Mouse (Mus musculus) MEL (cell line): Measurements from ENCODE around the gene Gm49450. TPM values are rescaled to one million over a fixed set of nuclear protein-coding genes. Genes with fewer than 3 reads are reported as not detected.

ENCODE experiments used
- DNase-seq: peaks from one replicate; pipeline ENCODE4 v3.0.0; 2011; ENCODE audit warnings: low read depth, low spot score
- H3K27ac ChIP-seq: 2 replicates; pipeline ENCODE4 v1.5.1; 2012; ENCODE audit warnings: low read depth, mild to moderate bottlenecking, control low read depth, low read length, moderate library complexity; ENCODE audit not compliant: control insufficient read depth
- H3K27me3 ChIP-seq, 2 experiments: fragments of 150-350 bp in 1 of 2; sonication (generic) in 1 of 2; 2 replicates each; pipeline ENCODE4 v1.6.1; 2012; ENCODE audit warnings: low read length in 2 of 2, mild to moderate bottlenecking in 2 of 2, improper control_type of control experiment in 1 of 2, moderate library complexity in 1 of 2; ENCODE audit not compliant: insufficient read depth in 2 of 2, control insufficient read depth in 1 of 2
- H3K36me3 ChIP-seq, 2 experiments: 2 replicates each; pipeline ENCODE4 v1.6.1; 2012 to 2014; ENCODE audit warnings: low read length in 2 of 2, improper control_type of control experiment in 1 of 2, inconsistent platforms in 1 of 2, mild to moderate bottlenecking in 1 of 2; ENCODE audit not compliant: insufficient read depth in 2 of 2, control insufficient read depth in 1 of 2
- H3K4me1 ChIP-seq, 2 experiments: fragments of 150-350 bp in 1 of 2; sonication (generic) in 1 of 2; 2 replicates each; pipeline ENCODE4 v1.6.1; 2012; ENCODE audit warnings: low read length in 2 of 2, improper control_type of control experiment in 1 of 2, mild to moderate bottlenecking in 1 of 2; ENCODE audit not compliant: insufficient read depth in 2 of 2, control insufficient read depth in 1 of 2
- H3K4me3 ChIP-seq, 2 experiments: fragments of 150-350 bp in 1 of 2; sonication (generic) in 1 of 2; 2 replicates each; pipeline ENCODE4 v1.5.1; 2012; ENCODE audit warnings: low read depth in 2 of 2, low read length in 2 of 2, mild to moderate bottlenecking in 2 of 2, moderate library complexity in 2 of 2, control low read depth in 1 of 2, improper control_type of control experiment in 1 of 2; ENCODE audit not compliant: control insufficient read depth in 1 of 2, insufficient read depth in 1 of 2
- H3K79me2 ChIP-seq: 2 replicates; pipeline ENCODE4 v1.6.1; 2012; ENCODE audit warnings: mild to moderate bottlenecking, low read length, moderate library complexity; ENCODE audit not compliant: control insufficient read depth, poor library complexity, insufficient read depth
- H3K9ac ChIP-seq: 2 replicates; pipeline ENCODE4 v1.6.1; 2012; ENCODE audit warnings: low read depth, mild to moderate bottlenecking, control low read depth, low read length, moderate library complexity; ENCODE audit not compliant: control insufficient read depth, poor library complexity, severe bottlenecking
- H3K9me3 ChIP-seq: fragments of 150-350 bp; sonication (generic); replicated peaks from 2 replicates; pipeline ENCODE4 v1.6.1; 2012; ENCODE audit warnings: mild to moderate bottlenecking, low read length, improper control_type of control experiment, moderate library complexity; ENCODE audit not compliant: insufficient read depth
- CHD1 ChIP-seq: IDR thresholded peaks from 2 replicates; pipeline ENCODE4 v1.6.1; 2012; ENCODE audit warnings: low read depth, mild to moderate bottlenecking, inconsistent platforms, low read length, improper control_type of control experiment
- CHD2 ChIP-seq: IDR thresholded peaks from 2 replicates; pipeline ENCODE4 v1.6.1; 2011; ENCODE audit warnings: low read length, improper control_type of control experiment
- E2F4 ChIP-seq: IDR thresholded peaks from 2 replicates; pipeline ENCODE4 v1.6.1; 2011; ENCODE audit warnings: low read depth, low read length, improper control_type of control experiment, borderline replicate concordance
- ELF1 ChIP-seq: IDR thresholded peaks from 2 replicates; pipeline ENCODE4 v1.6.1; 2014; ENCODE audit warnings: low read depth, mild to moderate bottlenecking, inconsistent platforms, low read length, improper control_type of control experiment, moderate library complexity
- EP300 ChIP-seq, 2 experiments: IDR thresholded peaks; 2 replicates each; pipeline ENCODE4 v1.6.1; 2011; ENCODE audit warnings: improper control_type of control experiment in 2 of 2, low read length in 2 of 2, low read depth in 1 of 2, mild to moderate bottlenecking in 1 of 2
- ETS1 ChIP-seq: IDR thresholded peaks from 2 replicates; pipeline ENCODE4 v1.6.1; 2012; ENCODE audit warnings: low read depth, mild to moderate bottlenecking, inconsistent platforms, low read length, improper control_type of control experiment, moderate library complexity
- GATA1 ChIP-seq: IDR thresholded peaks from 2 replicates; pipeline ENCODE4 v1.6.1; 2011; ENCODE audit warnings: low read depth, low read length, improper control_type of control experiment
- HCFC1 ChIP-seq: IDR thresholded peaks from 2 replicates; pipeline ENCODE4 v1.6.1; 2012; ENCODE audit warnings: low read depth, mild to moderate bottlenecking, inconsistent platforms, low read length, improper control_type of control experiment, moderate library complexity
- JUND ChIP-seq: IDR thresholded peaks from 2 replicates; pipeline ENCODE4 v1.6.1; 2011; ENCODE audit warnings: low read depth, mild to moderate bottlenecking, improper control_type of control experiment, low read length
- MAX ChIP-seq: IDR thresholded peaks from 2 replicates; pipeline ENCODE4 v1.6.1; 2011; ENCODE audit warnings: low read length, improper control_type of control experiment
- MAZ ChIP-seq: IDR thresholded peaks from 2 replicates; pipeline ENCODE4 v1.6.1; 2012; ENCODE audit warnings: low read depth, mild to moderate bottlenecking, inconsistent platforms, low read length, improper control_type of control experiment
- MEF2A ChIP-seq: IDR thresholded peaks from 2 replicates; pipeline ENCODE4 v1.6.1; 2014; ENCODE audit warnings: low read depth, mild to moderate bottlenecking, inconsistent platforms, low read length, improper control_type of control experiment; ENCODE audit not compliant: poor library complexity, insufficient replicate concordance, severe bottlenecking; ENCODE audit errors: extremely low read depth
- MXI1 ChIP-seq: IDR thresholded peaks from 2 replicates; pipeline ENCODE4 v1.6.1; 2011; ENCODE audit warnings: mild to moderate bottlenecking, low read depth, low read length, improper control_type of control experiment
- MYB ChIP-seq: IDR thresholded peaks from 2 replicates; pipeline ENCODE4 v1.6.1; 2011; ENCODE audit warnings: mild to moderate bottlenecking, low read depth, low read length, improper control_type of control experiment
- MYC ChIP-seq: IDR thresholded peaks from 2 replicates; pipeline ENCODE4 v1.6.1; 2011; ENCODE audit warnings: low read depth, mild to moderate bottlenecking, low read length, improper control_type of control experiment, moderate library complexity
- NRF1 ChIP-seq: IDR thresholded peaks from 2 replicates; pipeline ENCODE4 v1.6.1; 2014; ENCODE audit warnings: low read depth, mild to moderate bottlenecking, inconsistent platforms, low read length, improper control_type of control experiment, moderate library complexity; ENCODE audit not compliant: poor library complexity, insufficient read depth, severe bottlenecking
- POLR2AphosphoS2 ChIP-seq: IDR thresholded peaks from 2 replicates; pipeline ENCODE4 v1.6.1; 2011; ENCODE audit warnings: low read length, improper control_type of control experiment
- RAD21 ChIP-seq: IDR thresholded peaks from 2 replicates; pipeline ENCODE4 v1.6.1; 2011; ENCODE audit warnings: mild to moderate bottlenecking, low read depth, low read length, improper control_type of control experiment
- SIN3A ChIP-seq: IDR thresholded peaks from 2 replicates; pipeline ENCODE4 v1.6.1; 2012; ENCODE audit warnings: low read length, improper control_type of control experiment, inconsistent platforms
- SMC3 ChIP-seq: IDR thresholded peaks from 2 replicates; pipeline ENCODE4 v1.6.1; 2011; ENCODE audit warnings: low read depth, low read length, improper control_type of control experiment
- TAL1 ChIP-seq: IDR thresholded peaks from 2 replicates; pipeline ENCODE4 v1.6.1; 2012; ENCODE audit warnings: mild to moderate bottlenecking, inconsistent platforms, low read length, moderate library complexity, mixed read lengths
- TBP ChIP-seq: IDR thresholded peaks from 2 replicates; pipeline ENCODE4 v1.8.0; 2011; ENCODE audit warnings: low read depth, low read length, improper control_type of control experiment
- TCF12 ChIP-seq: IDR thresholded peaks from 2 replicates; pipeline ENCODE4 v1.6.1; 2014; ENCODE audit warnings: low read depth, mild to moderate bottlenecking, inconsistent platforms, low read length, improper control_type of control experiment, moderate library complexity
- UBTF ChIP-seq: IDR thresholded peaks from 2 replicates; pipeline ENCODE4 v1.6.1; 2012; ENCODE audit warnings: low read depth, mild to moderate bottlenecking, inconsistent platforms, low read length, improper control_type of control experiment, moderate library complexity, borderline replicate concordance; ENCODE audit not compliant: insufficient read depth
- ZKSCAN1 ChIP-seq: IDR thresholded peaks from 2 replicates; pipeline ENCODE4 v1.6.1; 2012; ENCODE audit warnings: low read depth, mild to moderate bottlenecking, inconsistent platforms, low read length, improper control_type of control experiment, moderate library complexity
- ZMIZ1 ChIP-seq: IDR thresholded peaks from 2 replicates; pipeline ENCODE4 v1.6.1; 2012; ENCODE audit warnings: low read depth, mild to moderate bottlenecking, inconsistent platforms, low read length, improper control_type of control experiment, moderate library complexity
- ZNF384 ChIP-seq: IDR thresholded peaks from 2 replicates; pipeline ENCODE4 v1.6.1; 2012; ENCODE audit warnings: low read depth, mild to moderate bottlenecking, inconsistent platforms, low read length, improper control_type of control experiment
- polyA plus RNA-seq, 2 experiments: library from polyadenylated mRNA; stranded (reverse) in 1 of 2; unstranded in 1 of 2; fragments of >175 nt in 1 of 2; fragments of >200 nt in 1 of 2; gene quantifications; 2 replicates each; pipeline versions ENCODE4 v1.2.1 to v1.2.4; 2012; ENCODE audit warnings: low replicate concordance in 2 of 2, low read depth in 1 of 2; ENCODE audit not compliant: insufficient read length in 2 of 2, insufficient read depth in 1 of 2, missing spikeins in 1 of 2
- total RNA-seq: library from RNA; depleted of rRNA; stranded (reverse); fragments of 300-350 nt; gene quantifications from 2 replicates; pipeline ENCODE4 v1.2.3, GENCODE M21; 2012

The Gm49450 gene
- total and polyA plus RNA-seq, 3 experiments: not detected

DNA sequence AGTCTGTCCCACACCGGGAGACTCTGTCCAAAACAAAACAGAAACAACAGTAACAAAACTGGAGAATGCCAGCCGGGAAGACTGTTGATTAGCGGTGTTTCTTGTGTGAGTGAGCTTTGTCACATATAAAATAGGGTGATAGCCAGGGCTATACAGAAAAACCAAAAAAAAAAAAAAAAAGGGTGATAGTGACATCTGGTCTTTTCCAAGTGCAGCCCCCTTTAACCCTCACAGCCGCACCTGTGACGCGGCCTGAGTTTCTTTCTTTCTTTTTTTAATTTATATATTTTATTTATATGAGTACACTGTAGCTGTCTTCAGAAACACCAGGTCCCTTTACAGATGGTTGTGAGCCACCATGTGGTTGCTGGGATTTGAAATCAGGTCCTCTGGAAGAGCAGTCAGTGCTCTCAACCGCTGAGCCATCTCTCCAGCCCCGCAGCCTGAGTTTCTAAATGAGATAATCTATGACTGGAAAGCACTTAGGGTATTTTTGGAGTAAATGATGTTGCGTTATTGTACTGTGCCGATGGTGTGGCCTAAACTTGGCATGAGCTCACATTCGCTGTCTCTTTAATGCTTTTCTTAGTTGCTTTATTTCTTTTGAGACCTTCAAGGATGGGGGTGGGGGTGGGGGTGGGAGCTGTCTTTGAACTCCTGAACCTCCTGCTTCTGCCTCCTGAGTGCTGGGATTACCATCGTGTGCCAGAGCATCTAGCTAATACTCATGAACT lies 32.8 kb upstream of the Gm49450 start:
- peaks cover 3% of the 10 kb centered on the region; the same call in 1 of the 2 replicates for H3K79me2 ChIP-seq
- no peaks in the 10 kb centered on the region for H3K9me3 ChIP-seq
- peak overlapping the region; percentile 97 for H3K27ac ChIP-seq
- TF ChIP-seq SIN3A (no peak; the same call in 1 of the 2 replicates), E2F4 (no peak), MAX (no peak), ZKSCAN1 (no peak), TBP (peak; percentile 59; the same call in 1 of the 2 replicates), MYC (peak; percentile 5; the same call in 1 of the 2 replicates), EP300 (IDR thresholded peaks at IDR 0.05; ENCODE audit: low read depth in 1 of 2, low read length in 2 of 2) (0 out of 4 replicates have a peak, but pooled peaks of 1 of the 2 experiments have one; percentile 3), ETS1 (no peak), CHD2 (no peak), ZNF384 (peak; percentile 73)
- peak; percentile 46 for DNase-seq
- peaks cover 0 to 5% of the 10 kb centered on the region in 2 experiments; a peak in 2 of 4 replicates for H3K4me1 ChIP-seq
- no peaks in the 10 kb centered on the region; a peak in 1 of 4 replicates for H3K27me3 ChIP-seq
- H3K9ac ChIP-seq: peak overlapping the region; percentile 93
- peaks cover 0 to 3% of the 10 kb centered on the region in 2 experiments; a peak in 2 of 4 replicates for H3K36me3 ChIP-seq
- H3K4me3 ChIP-seq: peak overlapping the region; percentile 74 to 95

- peaks cover 3% of the 10 kb centered on the region; the same call in 1 of the 2 replicates for H3K79me2 ChIP-seq
- H3K36me3 ChIP-seq: peaks cover 0 to 3% of the 10 kb centered on the region in 2 experiments; a peak in 2 of 4 replicates
- no peaks in the 10 kb centered on the region for H3K9me3 ChIP-seq
- H3K4me3 ChIP-seq: peak overlapping the region; percentile 74 to 95
- H3K27me3 ChIP-seq: peaks cover 0 to 2% of the 10 kb centered on the region in 2 experiments; a peak in 2 of 4 replicates
- peak; percentile 95 for DNase-seq
- peak overlapping the region; percentile 93 for H3K9ac ChIP-seq
- H3K4me1 ChIP-seq: peaks cover 0 to 5% of the 10 kb centered on the region in 2 experiments; a peak in 2 of 4 replicates
- peak overlapping the region; percentile 97 for H3K27ac ChIP-seq
- TF ChIP-seq ZNF384: no peak
- peak; percentile 33 for TF ChIP-seq MYB
- TF ChIP-seq MAX: peak; percentile 68
- peak; percentile 58; the same call in 1 of the 2 replicates for TF ChIP-seq E2F4
- peak; percentile 71 for TF ChIP-seq HCFC1
- no peak for TF ChIP-seq MEF2A
- TF ChIP-seq GATA1: no peak
- no peak for TF ChIP-seq RAD21
- no peak for TF ChIP-seq JUND
- TF ChIP-seq TAL1: no peak
- peak; percentile 98 for TF ChIP-seq POLR2AphosphoS2
- TF ChIP-seq CHD1: peak; percentile 97
- no peak; the same call in none of the 2 replicates for TF ChIP-seq ELF1
- TF ChIP-seq SMC3: 0 out of 2 replicates have a peak, but pooled peaks have one; percentile 13
- no peak for TF ChIP-seq ZKSCAN1
- peak; percentile 69; the same call in 1 of the 2 replicates for TF ChIP-seq TCF12
- TF ChIP-seq UBTF: peak; percentile 72; the same call in 1 of the 2 replicates
- peak; percentile 93 for TF ChIP-seq MXI1
- peak; percentile 84; the same call in 1 of the 2 replicates for TF ChIP-seq MAZ
- peak; percentile 97 for TF ChIP-seq ZMIZ1
- peak; percentile 84 for TF ChIP-seq NRF1
- TF ChIP-seq TBP: peak; percentile 83
Observed at GRCm38 (mm10) chr15:98985240-98985981, 32.1 kb upstream of the Gm49450 start.
